ENCODE assay signal across 27 mouse cellular contexts in genomic region chr10:93911326-93911725, GRCm38 (mm10). TPM values are rescaled to one million over a fixed set of nuclear protein-coding genes. Genes with fewer than 3 reads are reported as not detected.
A peak's percentile ranks its signal among the peaks of the same experiment; 100 is the strongest.
DNase-seq lines count a peak whose midpoint lies in the region; ATAC-seq lines count a peak whose summit lies in the region.
"Had no signal": no experiment of that assay in that cellular context is flagged by ENCODE, and none has a peak within 500 bp of the region (broad histone marks: within the 10 kb centered on the region; RNA-seq: fewer than 3 reads in every experiment).

No protein-coding gene starts in this region.

- ATAC-seq in liver, embryonic 11.5 days (replicated peaks; ENCODE audit: low FRiP score) = no peak
- ATAC-seq in erythroblast, adult 5-6 weeks (replicated peaks; ENCODE audit: low FRiP score, poor library complexity, severe bottlenecking) = peak; percentile 50; the same call in 1 of the 2 replicates
- no peak for ATAC-seq in liver, embryonic 15.5 days (ENCODE audit: insufficient read depth)
- ATAC-seq: forebrain, embryonic 16.5 days; hindbrain, postnatal 0 days; intestine, embryonic 15.5 days; midbrain, embryonic 15.5 days had no signal

- no peaks in the 10 kb centered on the region for H3K36me3 ChIP-seq in liver, embryonic 11.5 days (ENCODE audit: control insufficient read depth, insufficient read depth, low read length)
- H3K36me3 ChIP-seq in liver, embryonic 15.5 days (replicated peaks) = no peaks in the 10 kb centered on the region
- H3K36me3 ChIP-seq: embryonic facial prominence, embryonic 12.5 days; forebrain, embryonic 10.5 days; heart, embryonic 10.5 days; heart, embryonic 15.5 days; hindbrain, embryonic 12.5 days; intestine, embryonic 15.5 days; midbrain, embryonic 15.5 days had no signal

- peaks cover 9% of the 10 kb centered on the region for H3K4me1 ChIP-seq in liver, embryonic 11.5 days (replicated peaks; ENCODE audit: control insufficient read depth, insufficient read depth, low read length)
- H3K4me1 ChIP-seq in liver, embryonic 15.5 days (replicated peaks) = peaks cover 55% of the 10 kb centered on the region
- H3K4me1 ChIP-seq: intestine, embryonic 15.5 days; midbrain, embryonic 15.5 days had no signal

- no peak for DNase-seq in liver, embryonic 11.5 days (ENCODE audit: low spot score)
- no peak for DNase-seq in liver
- DNase-seq in yolk sac, embryonic 10.5 days (ENCODE audit: low spot score) = no peak
- DNase-seq in right cerebral cortex, postnatal 10 days (ENCODE audit: low spot score in 2 of 2) = no peak
- no peak for DNase-seq in frontal cortex, postnatal 14 days (ENCODE audit: low spot score in 2 of 2)
- DNase-seq: adrenal gland, adult 8-10 months; cerebellum, adult 8-10 months; cerebellum, postnatal 25 days; embryo, embryonic 11 days; kidney, adult 8-10 months; kidney, postnatal 4 days; lung, postnatal 36 days; spleen, adult 18-20 months; thymus, adult 2 months; thymus, postnatal 36 days had no signal

- 48% methylated on average over 5 of the region's 5 CpGs for WGBS in liver, embryonic 11.5 days
- WGBS in liver, embryonic 15.5 days (ENCODE audit: insufficient replicate concordance) = 18% methylated on average over 5 of the region's 5 CpGs

- H3K4me3 ChIP-seq in liver, embryonic 11.5 days (ENCODE audit: low read depth, low read length) = no peak overlapping the region
- no peak overlapping the region for H3K4me3 ChIP-seq in liver, embryonic 15.5 days (replicated peaks)
- H3K4me3 ChIP-seq: embryonic facial prominence, embryonic 12.5 days; forebrain, embryonic 10.5 days; heart, embryonic 10.5 days; heart, embryonic 15.5 days; hindbrain, embryonic 12.5 days; intestine, embryonic 15.5 days; midbrain, embryonic 15.5 days had no signal

- H3K27me3 ChIP-seq in liver, embryonic 11.5 days (replicated peaks; ENCODE audit: control insufficient read depth, insufficient read depth, low read length) = no peaks in the 10 kb centered on the region
- no peaks in the 10 kb centered on the region for H3K27me3 ChIP-seq in liver, embryonic 15.5 days
- H3K27me3 ChIP-seq: embryonic facial prominence, embryonic 12.5 days; heart, embryonic 15.5 days; hindbrain, embryonic 12.5 days; intestine, embryonic 15.5 days; midbrain, embryonic 15.5 days had no signal

- no peak overlapping the region for H3K9ac ChIP-seq in liver, embryonic 11.5 days (ENCODE audit: low read depth, low read length)
- H3K9ac ChIP-seq in liver, embryonic 15.5 days = no peak overlapping the region
- H3K9ac ChIP-seq: embryonic facial prominence, embryonic 12.5 days; heart, embryonic 15.5 days; hindbrain, embryonic 12.5 days; intestine, embryonic 15.5 days; midbrain, embryonic 15.5 days had no signal

- no peak overlapping the region for H3K4me2 ChIP-seq in liver, embryonic 11.5 days
- H3K4me2 ChIP-seq in liver, embryonic 15.5 days = 0 out of 2 replicates have a peak overlapping the region, but pooled peaks have one; percentile 21
- H3K4me2 ChIP-seq: embryonic facial prominence, embryonic 12.5 days; heart, embryonic 15.5 days; hindbrain, embryonic 12.5 days; intestine, embryonic 15.5 days; midbrain, embryonic 15.5 days had no signal

- H3K27ac ChIP-seq in liver, embryonic 11.5 days (ENCODE audit: low read depth, low read length) = peak overlapping the region; percentile 45; the same call in 1 of the 2 replicates
- H3K27ac ChIP-seq in liver, embryonic 15.5 days (replicated peaks) = peak overlapping the region; percentile 79
- H3K27ac ChIP-seq: embryonic facial prominence, embryonic 12.5 days; forebrain, embryonic 10.5 days; heart, embryonic 10.5 days; heart, embryonic 15.5 days; hindbrain, embryonic 12.5 days; hindbrain, postnatal 0 days; intestine, embryonic 15.5 days; kidney, postnatal 0 days; midbrain, embryonic 15.5 days had no signal

- no peaks in the 10 kb centered on the region for H3K9me3 ChIP-seq in liver, embryonic 11.5 days (ENCODE audit: control insufficient read depth, low read length)
- no peaks in the 10 kb centered on the region for H3K9me3 ChIP-seq in liver, embryonic 15.5 days (replicated peaks)
- H3K9me3 ChIP-seq: embryonic facial prominence, embryonic 12.5 days; forebrain, embryonic 10.5 days; heart, embryonic 10.5 days; heart, embryonic 15.5 days; hindbrain, embryonic 12.5 days; intestine, embryonic 15.5 days; midbrain, embryonic 15.5 days had no signal

RNA-seq across cellular contexts. Expression of gene Metap2, which starts 14.4 kb away (rescaled TPM):
- 397 and 398 TPM in 2 replicates for polyA plus RNA-seq in liver, embryonic 11.5 days (2014; fragmentation: Nextera tagmentation; extraction: Ambion mirVana)
- 2,780 and 3,362 TPM in 2 replicates for total RNA-seq in erythroblast, adult 5-6 weeks (2015; ENCODE audit: low replicate concordance)
- 4,625 and 6,978 TPM in 2 replicates for total RNA-seq in erythroblast, adult 5-6 weeks (2017; ENCODE audit: low replicate concordance)
- 150 and 162 TPM in 2 replicates for polyA plus RNA-seq in liver, embryonic 15.5 days (2015; fragmentation: Nextera tagmentation; extraction: Ambion mirVana)
